26 mouse cellular contexts compared by ENCODE assay signal in the genomic region with DNA sequence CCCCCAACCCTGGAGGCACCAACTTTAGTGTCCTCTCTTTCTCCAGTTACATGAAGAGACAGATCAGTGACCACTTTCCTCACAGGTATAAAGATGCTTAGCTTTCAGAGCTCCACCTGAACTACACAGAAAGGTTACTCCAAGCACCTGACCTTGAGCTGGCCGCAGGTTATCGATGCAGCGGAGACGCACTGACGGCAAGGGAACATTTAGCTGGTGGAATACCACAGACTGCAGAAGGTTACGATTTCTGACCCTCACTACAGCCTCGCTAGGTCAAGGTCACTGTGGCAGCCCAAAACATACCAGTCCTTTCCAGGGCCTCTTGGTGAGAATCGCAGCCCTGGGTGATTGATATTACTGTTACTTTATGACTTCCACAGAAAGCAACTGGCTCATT. TPM values are rescaled to one million over a fixed set of nuclear protein-coding genes. Genes with fewer than 3 reads are reported as not detected.
"Had no signal": no experiment of that assay in that cellular context is flagged by ENCODE, and none has a peak within 500 bp of the region (broad histone marks: within the 10 kb centered on the region; RNA-seq: fewer than 3 reads in every experiment).

No protein-coding gene starts in this region.

- H3K27ac ChIP-seq: embryonic facial prominence, embryonic 10.5 days; embryonic facial prominence, embryonic 12.5 days; embryonic facial prominence, embryonic 13.5 days; embryonic facial prominence, embryonic 15.5 days; forebrain, embryonic 10.5 days; forebrain, embryonic 12.5 days; forebrain, embryonic 13.5 days; forebrain, embryonic 15.5 days; gastrocnemius, adult 2 months; heart, embryonic 10.5 days had no signal

- H3K4me3 ChIP-seq: embryonic facial prominence, embryonic 10.5 days; embryonic facial prominence, embryonic 12.5 days; embryonic facial prominence, embryonic 13.5 days; embryonic facial prominence, embryonic 15.5 days; erythroblast, embryonic 14.5 days; forebrain, embryonic 10.5 days; forebrain, embryonic 12.5 days; forebrain, embryonic 13.5 days; forebrain, embryonic 15.5 days; gastrocnemius, adult 2 months; heart, embryonic 10.5 days had no signal

- DNase-seq: cerebellum, adult 9-10 months; cerebellum, adult 9-11 months; cerebellum, postnatal 10 days; cerebellum, postnatal 14 days; cerebellum, postnatal 25 days; cerebellum, postnatal 36 days; embryo, embryonic 11 days; forebrain, postnatal 0 days; gastrocnemius, adult 2 months; gastrocnemius, postnatal 10 days; gastrocnemius, postnatal 14 days; gastrocnemius, postnatal 25 days; gastrocnemius, postnatal 36 days; heart, adult 18-20 months had no signal

- H3K27me3 ChIP-seq: embryonic facial prominence, embryonic 12.5 days; embryonic facial prominence, embryonic 13.5 days; embryonic facial prominence, embryonic 15.5 days; forebrain, embryonic 12.5 days; forebrain, embryonic 13.5 days; forebrain, embryonic 15.5 days had no signal

- H3K9ac ChIP-seq: embryonic facial prominence, embryonic 12.5 days; embryonic facial prominence, embryonic 13.5 days; embryonic facial prominence, embryonic 15.5 days; forebrain, embryonic 12.5 days; forebrain, embryonic 13.5 days; forebrain, embryonic 15.5 days; forebrain, postnatal 0 days had no signal

RNA-seq across cellular contexts. Expression of gene Smad9, which starts 48.3 kb away (rescaled TPM):
- total RNA-seq: common myeloid progenitor, adult 5-6 weeks; granulocyte monocyte progenitor cell, adult 5-6 weeks had no signal
- polyA plus RNA-seq: erythroblast, embryonic 14.5 days had no signal
